Mouse (Mus musculus) myocyte (in vitro differentiated cells): ENCODE results near the gene Mep1a. TPM values are rescaled to one million over a fixed set of nuclear protein-coding genes. Genes with fewer than 3 reads are reported as not detected.
"Not testable (repeated sequence)": the region's sequence is repeated elsewhere in the genome, so short reads cannot be mapped to it uniquely, and the experiment has no call there.

Source experiments
- H3K27me3 ChIP-seq: one replicate; pipeline ENCODE4 v1.6.1; 2011; ENCODE audit not compliant: control insufficient read depth, insufficient read depth, insufficient read length
- H3K36me3 ChIP-seq: one replicate; pipeline ENCODE4 v1.6.1; 2011; ENCODE audit not compliant: control insufficient read depth, insufficient read depth
- H3K4me2 ChIP-seq: one replicate; pipeline ENCODE4 v1.6.1; 2011; ENCODE audit warnings: low read depth, control low read depth
- H3K4me3 ChIP-seq: one replicate; pipeline ENCODE4 v1.5.1; 2011; ENCODE audit warnings: mild to moderate bottlenecking, control low read depth, moderate library complexity
- H3K79me2 ChIP-seq: one replicate; pipeline ENCODE4 v1.6.1; 2011; ENCODE audit not compliant: control insufficient read depth, insufficient read depth
- H3ac ChIP-seq: one replicate; pipeline ENCODE4 v1.6.1; 2011; ENCODE audit not compliant: control insufficient read depth, insufficient read length
- CEBPB ChIP-seq: IDR thresholded peaks from 2 replicates; pipeline ENCODE4 v1.6.1; 2011; ENCODE audit warnings: mild to moderate bottlenecking, moderate library complexity; ENCODE audit not compliant: poor library complexity, insufficient read depth, severe bottlenecking
- E2F4 ChIP-seq: IDR thresholded peaks from one replicate; pipeline ENCODE4 v1.6.1; 2011; ENCODE audit warnings: mild to moderate bottlenecking, control low read depth, moderate library complexity; ENCODE audit not compliant: insufficient read depth
- MAX ChIP-seq: IDR thresholded peaks from one replicate; pipeline ENCODE4 v1.6.1; 2011; ENCODE audit warnings: low read depth, mild to moderate bottlenecking, control low read depth
- MYOD1 ChIP-seq, 3 experiments: IDR thresholded peaks; one replicate each; pipeline ENCODE4 v1.6.1; 2011; ENCODE audit warnings: control low read depth in 2 of 3, low read depth in 2 of 3, mild to moderate bottlenecking in 2 of 3, moderate library complexity in 1 of 3; ENCODE audit not compliant: insufficient read length in 2 of 3, control insufficient read depth in 1 of 3
- MYOG ChIP-seq, 3 experiments: IDR thresholded peaks; one replicate each; pipeline ENCODE4 v1.6.1; 2011; ENCODE audit warnings: control low read depth in 2 of 3, low read depth in 2 of 3, mild to moderate bottlenecking in 2 of 3; ENCODE audit not compliant: insufficient read length in 2 of 3, control insufficient read depth in 1 of 3, insufficient read depth in 1 of 3
- POLR2AphosphoS2 ChIP-seq: IDR thresholded peaks from one replicate; pipeline ENCODE4 v1.6.1; 2011; ENCODE audit warnings: low read depth, control low read depth; ENCODE audit not compliant: insufficient read length
- REST ChIP-seq: IDR thresholded peaks from one replicate; pipeline ENCODE4 v1.6.1; 2011; ENCODE audit warnings: mild to moderate bottlenecking, control low read depth, moderate library complexity; ENCODE audit not compliant: insufficient read depth, insufficient read length
- SRF ChIP-seq: IDR thresholded peaks from one replicate; pipeline ENCODE4 v1.6.1; 2011; ENCODE audit warnings: low read depth; ENCODE audit not compliant: control insufficient read depth, insufficient read length
- TCF12 ChIP-seq: IDR thresholded peaks from one replicate; pipeline ENCODE4 v1.6.1; 2011; ENCODE audit warnings: mild to moderate bottlenecking, control low read depth; ENCODE audit not compliant: poor library complexity, insufficient read depth, severe bottlenecking
- TCF3 ChIP-seq: IDR thresholded peaks from one replicate; pipeline ENCODE4 v1.6.1; 2011; ENCODE audit warnings: low read depth, control low read depth; ENCODE audit not compliant: insufficient read length
- USF1 ChIP-seq: IDR thresholded peaks from one replicate; pipeline ENCODE4 v1.6.1; 2011; ENCODE audit warnings: low read depth, mild to moderate bottlenecking, control low read depth, moderate library complexity
- polyA plus RNA-seq: library from polyadenylated mRNA; unstranded; fragments of >200 nt; fragmentation: generic; extraction: Trizol; gene quantifications from one replicate; pipeline ENCODE4 v1.2.1, GENCODE M21; 2012; ENCODE audit warnings: missing spikeins

Mep1a gene
- polyA plus RNA-seq: not detected

- no peak for TF ChIP-seq CEBPB
- TF ChIP-seq USF1: no peak
- TF ChIP-seq POLR2AphosphoS2: no peak
- TF ChIP-seq TCF3: no peak
- no peak for TF ChIP-seq E2F4
- no peak for TF ChIP-seq REST
- TF ChIP-seq MYOD1 (IDR thresholded peaks at IDR 0.05; ENCODE audit: control insufficient read depth in 1 of 3, insufficient read length in 2 of 3, low read depth in 2 of 3): no peak
- TF ChIP-seq SRF: no peak
- no peak for TF ChIP-seq TCF12
- TF ChIP-seq MYOG (IDR thresholded peaks at IDR 0.05; ENCODE audit: control insufficient read depth in 1 of 3, insufficient read depth in 1 of 3, insufficient read length in 2 of 3, low read depth in 2 of 3): no peak
Observed at GRCm38 (mm10) chr17:43502592-43502991, at the start of gene Mep1a. TSS of gene Mep1a (minus strand) at chr17:43502812.

GRCm38 (mm10) chr17:43551122-43551630 lies 48.6 kb upstream of the Mep1a start:
- H3K27me3 ChIP-seq: no peaks in the 10 kb centered on the region
- TF ChIP-seq CEBPB: no peak
- no peak for TF ChIP-seq TCF12
- no peak for TF ChIP-seq REST
- no peak for TF ChIP-seq MAX
- TF ChIP-seq USF1: no peak
- no peak for TF ChIP-seq MYOD1 (IDR thresholded peaks at IDR 0.05; ENCODE audit: control insufficient read depth in 1 of 3, insufficient read length in 2 of 3, low read depth in 2 of 3)
- TF ChIP-seq TCF3: no peak
- no peak overlapping the region for H3K4me2 ChIP-seq

More at GRCm38 (mm10) chr17:43502592-43502991, at the start of gene Mep1a:
- Histone ChIP-seq H3K4me3 (no peak within 1 kb of the TSS), H3K4me2 (no peak within 1 kb of the TSS), H3K36me3 (no peaks in the 10 kb centered on the region), H3K79me2 (no peaks in the 10 kb centered on the region), H3ac (no peak within 1 kb of the TSS), H3K27me3 (no peaks in the 10 kb centered on the region)

GRCm38 (mm10) chr17:43544040-43544439 lies 41.4 kb upstream of the Mep1a start:
- H3K79me2 ChIP-seq: no peaks in the 10 kb centered on the region
- no peak overlapping the region for H3K4me3 ChIP-seq
- H3K36me3 ChIP-seq: no peaks in the 10 kb centered on the region
- no peak for TF ChIP-seq MAX
- TF ChIP-seq REST: no peak
- no peak for TF ChIP-seq POLR2AphosphoS2
- H3K4me2 ChIP-seq: no peak overlapping the region
- H3K27me3 ChIP-seq: no peaks in the 10 kb centered on the region
- H3ac ChIP-seq: no peak overlapping the region

More at GRCm38 (mm10) chr17:43551122-43551630, 48.6 kb upstream of the Mep1a start:
- Histone ChIP-seq H3K36me3 (no peaks in the 10 kb centered on the region), H3K79me2 (no peaks in the 10 kb centered on the region), H3K4me3 (no peak overlapping the region), H3ac (no peak overlapping the region)

GRCm38 (mm10) chr17:43543539-43543938 lies 40.9 kb upstream of the Mep1a start, which contains the start of gene Ankrd66:
TSS of gene Ankrd66 (minus strand) at chr17:43543639.
- Histone ChIP-seq H3K36me3 (no peaks in the 10 kb centered on the region), H3K4me3 (no peak within 1 kb of the TSS), H3ac (no peak within 1 kb of the TSS), H3K27me3 (no peaks in the 10 kb centered on the region), H3K4me2 (no peak within 1 kb of the TSS), H3K79me2 (no peaks in the 10 kb centered on the region)
- TF ChIP-seq REST: no peak
- no peak for TF ChIP-seq E2F4
- no peak for TF ChIP-seq MYOG (IDR thresholded peaks at IDR 0.05; ENCODE audit: control insufficient read depth in 1 of 3, insufficient read depth in 1 of 3, insufficient read length in 2 of 3, low read depth in 2 of 3)
- TF ChIP-seq USF1: no peak
- TF ChIP-seq TCF12: no peak
- no peak for TF ChIP-seq SRF
- no peak for TF ChIP-seq TCF3

GRCm38 (mm10) chr17:43538767-43539166 lies 36.2 kb upstream of the Mep1a start:
- H3K4me2 ChIP-seq: peak overlapping the region; percentile 37
- H3ac ChIP-seq: no peak overlapping the region
- TF ChIP-seq MAX (no peak), E2F4 (no peak), CEBPB (peak; percentile 43; the same call in 1 of the 2 replicates)
- H3K4me3 ChIP-seq: no peak overlapping the region
- no peaks in the 10 kb centered on the region for H3K79me2 ChIP-seq
- H3K36me3 ChIP-seq: no peaks in the 10 kb centered on the region
- no peaks in the 10 kb centered on the region for H3K27me3 ChIP-seq

- not testable (repeated sequence) for H3K36me3 ChIP-seq, H3K27me3 ChIP-seq, H3K4me2 ChIP-seq, H3K79me2 ChIP-seq, H3K4me3 ChIP-seq, H3ac ChIP-seq
Observed at GRCm38 (mm10) chr17:43536841-43537240, 34.2 kb upstream of the Mep1a start.
